ENCODE assay signal across 26 mouse cellular contexts in genomic region chr15:38402762-38403161, GRCm38 (mm10).
"Had no signal": no experiment of that assay in that cellular context is flagged by ENCODE, and none has a peak within 500 bp of the region (broad histone marks: within the 10 kb centered on the region; RNA-seq: fewer than 3 reads in every experiment).

No protein-coding gene starts in this region.

- H3K4me3 ChIP-seq: left cerebral cortex, adult 2 months; limb, embryonic 10.5 days; limb, embryonic 12.5 days; limb, embryonic 13.5 days; limb, embryonic 15.5 days; liver, embryonic 12.5 days; liver, embryonic 13.5 days; liver, embryonic 15.5 days; lung, embryonic 15.5 days; megakaryocyte, embryonic 14.5 days; midbrain, embryonic 10.5 days; midbrain, embryonic 12.5 days; midbrain, embryonic 13.5 days; midbrain, embryonic 15.5 days; myocyte; neural tube, embryonic 12.5 days had no signal

- DNase-seq: left cerebral cortex, postnatal 4 days; liver; liver, embryonic 13.5 days; liver, postnatal 0 days; lung, embryonic 14.5 days; lung, postnatal 10 days; lung, postnatal 14 days; lung, postnatal 36 days; midbrain, embryonic 14.5 days had no signal

- H3K27me3 ChIP-seq: limb, embryonic 12.5 days; limb, embryonic 13.5 days; limb, embryonic 15.5 days; liver, embryonic 12.5 days; liver, embryonic 13.5 days; liver, embryonic 15.5 days; lung, embryonic 15.5 days; midbrain, embryonic 12.5 days; midbrain, embryonic 13.5 days; midbrain, embryonic 15.5 days; neural tube, embryonic 12.5 days had no signal

- H3K36me3 ChIP-seq: limb, embryonic 10.5 days; limb, embryonic 12.5 days; limb, embryonic 13.5 days; limb, embryonic 15.5 days; liver, embryonic 12.5 days; liver, embryonic 13.5 days; liver, embryonic 15.5 days; lung, embryonic 15.5 days; midbrain, embryonic 10.5 days; midbrain, embryonic 12.5 days; midbrain, embryonic 13.5 days; midbrain, embryonic 15.5 days; neural tube, embryonic 12.5 days had no signal

- H3K4me1 ChIP-seq: midbrain, embryonic 15.5 days; neural tube, embryonic 12.5 days had no signal

- H3K27ac ChIP-seq: left cerebral cortex, adult 2 months; limb, embryonic 10.5 days; limb, embryonic 12.5 days; limb, embryonic 13.5 days; limb, embryonic 15.5 days; liver, embryonic 12.5 days; liver, embryonic 13.5 days; liver, embryonic 14.5 days; liver, embryonic 15.5 days; lung, embryonic 15.5 days; macrophage; midbrain, embryonic 12.5 days; midbrain, embryonic 13.5 days; midbrain, embryonic 15.5 days; neural tube, embryonic 12.5 days had no signal

- H3K9me3 ChIP-seq: limb, embryonic 10.5 days; limb, embryonic 12.5 days; limb, embryonic 13.5 days; limb, embryonic 15.5 days; liver, embryonic 12.5 days; liver, embryonic 13.5 days; liver, embryonic 15.5 days; lung, embryonic 15.5 days; megakaryocyte, embryonic 14.5 days; midbrain, embryonic 10.5 days; midbrain, embryonic 12.5 days; midbrain, embryonic 13.5 days; midbrain, embryonic 15.5 days; neural tube, embryonic 12.5 days had no signal

- H3K9ac ChIP-seq: limb, embryonic 12.5 days; limb, embryonic 13.5 days; limb, embryonic 15.5 days; liver, embryonic 12.5 days; liver, embryonic 13.5 days; liver, embryonic 14.5 days; liver, embryonic 15.5 days; liver, postnatal 0 days; lung, embryonic 14.5 days; lung, embryonic 15.5 days; midbrain, embryonic 12.5 days; midbrain, embryonic 13.5 days; midbrain, embryonic 15.5 days; neural tube, embryonic 12.5 days had no signal
